Mouse (Mus musculus): ENCODE results near the gene Ly9.

The Ly9 gene

GRCm38 (mm10) chr1:171584584-171584983 lies 22.6 kb downstream of the Ly9 start:
- DNase-seq (ENCODE audit: low spot score) = no peak

- DNase-seq (ENCODE audit: low spot score) = no peak
These were observed 30.0 kb downstream of the Ly9 start for GRCm38 (mm10) chr1:171577168-171577567.

- no peak for DNase-seq (ENCODE audit: low spot score)
These were observed 38.8 kb downstream of the Ly9 start for GRCm38 (mm10) chr1:171568436-171568835.

GRCm38 (mm10) chr1:171566777-171567176 lies 40.4 kb downstream of the Ly9 start:
- DNase-seq (ENCODE audit: low spot score) = peak; percentile 59

GRCm38 (mm10) chr1:171565888-171566287 lies 41.3 kb downstream of the Ly9 start:
- no peak for DNase-seq (ENCODE audit: low spot score)

GRCm38 (mm10) chr1:171564247-171564646 lies 43.0 kb downstream of the Ly9 start:
- DNase-seq (ENCODE audit: low spot score) = no peak

- DNase-seq (ENCODE audit: low spot score) = no peak
These were observed 44.2 kb downstream of the Ly9 start for GRCm38 (mm10) chr1:171563042-171563441.

- no peak for DNase-seq (ENCODE audit: low spot score)
These were observed 45.5 kb downstream of the Ly9 start for GRCm38 (mm10) chr1:171561639-171562225.

GRCm38 (mm10) chr1:171561200-171561599 lies 46.0 kb downstream of the Ly9 start:
- DNase-seq (ENCODE audit: low spot score) = no peak

GRCm38 (mm10) chr1:171560262-171560661 lies 46.9 kb downstream of the Ly9 start:
- DNase-seq (ENCODE audit: low spot score) = no peak

- no peak for DNase-seq (ENCODE audit: low spot score)
These were observed 48.3 kb downstream of the Ly9 start, which contains the start of gene Cd244a for GRCm38 (mm10) chr1:171558898-171559297. Cd244a (plus strand) TSS chr1:171559193.

- no peak for DNase-seq (ENCODE audit: low spot score)
These were observed 48.8 kb downstream of the Ly9 start for GRCm38 (mm10) chr1:171558407-171558806.

- no peak for DNase-seq (ENCODE audit: low spot score)
These were observed 50.8 kb downstream of the Ly9 start for GRCm38 (mm10) chr1:171556366-171556765.

- DNase-seq (ENCODE audit: low spot score) = no peak
These were observed 53.6 kb downstream of the Ly9 start for GRCm38 (mm10) chr1:171553359-171554341.

- no peak for DNase-seq (ENCODE audit: low spot score)
These were observed 55.0 kb downstream of the Ly9 start for GRCm38 (mm10) chr1:171552230-171552629.

GRCm38 (mm10) chr1:171551326-171551725 lies 55.9 kb downstream of the Ly9 start:
- no peak for DNase-seq (ENCODE audit: low spot score)

GRCm38 (mm10) chr1:171540694-171541093 lies 66.5 kb downstream of the Ly9 start:
- no peak for DNase-seq (ENCODE audit: low spot score)

Data from urinary bladder, postnatal 25 days (tissue).